Comparison of ENCODE assay signal across 8 mouse cellular contexts in the genomic region with DNA sequence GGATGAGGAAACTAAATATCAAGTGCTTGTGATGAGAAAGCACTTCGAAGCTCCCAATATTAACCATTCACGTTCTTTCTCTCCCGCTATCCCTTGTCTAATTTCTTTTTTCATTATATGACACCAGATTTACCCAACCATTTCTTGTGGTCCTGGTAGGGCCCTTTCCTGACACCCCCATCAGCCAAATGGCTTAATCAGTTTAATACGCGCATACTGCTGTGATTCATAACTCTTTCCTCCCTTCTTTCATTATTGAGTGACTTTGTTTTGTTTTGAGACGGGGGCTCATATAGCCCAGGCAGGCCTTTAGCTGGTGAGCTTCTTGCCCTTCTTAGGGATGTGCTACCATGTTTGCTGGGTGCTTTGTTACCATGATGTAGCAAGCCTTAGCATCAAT. TPM values are rescaled to one million over a fixed set of nuclear protein-coding genes. Genes with fewer than 3 reads are reported as not detected.
DNase-seq lines count a peak whose midpoint lies in the region; ATAC-seq and TF ChIP-seq lines count a peak whose summit lies in the region.

No protein-coding gene starts in this region.

- H3K79me2 ChIP-seq in heart, adult 2 months (replicated peaks; ENCODE audit: control insufficient read depth, insufficient read depth, low read length) = no peaks in the 10 kb centered on the region

- H3K36me3 ChIP-seq in heart, adult 2 months (ENCODE audit: control insufficient read depth, insufficient read depth, low read length) = peaks cover 16% of the 10 kb centered on the region
- peaks cover 28% of the 10 kb centered on the region for H3K36me3 ChIP-seq in E14TG2a.4 (ENCODE audit: insufficient read depth, low read length)
- H3K36me3 ChIP-seq in forebrain, postnatal 0 days (ENCODE audit: insufficient read depth) = peaks cover 16% of the 10 kb centered on the region
- peaks cover 2% of the 10 kb centered on the region for H3K36me3 ChIP-seq in liver, embryonic 16.5 days (ENCODE audit: control insufficient read depth, insufficient read depth)

- no peak for TF ChIP-seq CTCF in heart, adult 2 months (IDR thresholded peaks at IDR 0.05)
- no peak for TF ChIP-seq CTCF in E14TG2a.4 (conservative IDR thresholded peaks at IDR 0.05; ENCODE audit: low read length)
- no peak for TF ChIP-seq CTCF in forebrain, postnatal 0 days (IDR thresholded peaks at IDR 0.05; ENCODE audit: low read depth)

- DNase-seq in heart, adult 2 months = no peak
- no peak for DNase-seq in heart, adult 8-10 months (ENCODE audit: low spot score)
- DNase-seq in forebrain, postnatal 0 days = no peak
- DNase-seq in urinary bladder, postnatal 36 days (ENCODE audit: low spot score in 2 of 2) = no peak
- DNase-seq in urinary bladder, adult 2 months (ENCODE audit: low spot score) = no peak

- H3K9me3 ChIP-seq in E14TG2a.4 (ENCODE audit: low read length) = no peaks in the 10 kb centered on the region
- H3K9me3 ChIP-seq in forebrain, postnatal 0 days (ENCODE audit: low read length) = no peaks in the 10 kb centered on the region
- no peaks in the 10 kb centered on the region for H3K9me3 ChIP-seq in liver, embryonic 16.5 days (replicated peaks; ENCODE audit: control insufficient read depth, low read length)

- peak overlapping the region; percentile 74 for H3K4me2 ChIP-seq in forebrain, postnatal 0 days (ENCODE audit: low read depth)
- peak overlapping the region; percentile 89 for H3K4me2 ChIP-seq in liver, embryonic 16.5 days (ENCODE audit: low read depth, low read length)

- H3K4me1 ChIP-seq in heart, adult 2 months (ENCODE audit: control insufficient read depth, insufficient read depth, low read length) = peaks cover 1% of the 10 kb centered on the region; the same call in 1 of the 2 replicates
- peaks cover 15% of the 10 kb centered on the region for H3K4me1 ChIP-seq in E14TG2a.4 (replicated peaks; ENCODE audit: low read depth, low read length)
- H3K4me1 ChIP-seq in forebrain, postnatal 0 days (ENCODE audit: insufficient read depth) = 0 out of 2 replicates have a peak, but pooled peaks cover 9% of the 10 kb centered on the region
- peaks cover 15% of the 10 kb centered on the region for H3K4me1 ChIP-seq in liver, embryonic 16.5 days (ENCODE audit: control insufficient read depth, low read depth, low read length)

- ATAC-seq in forebrain, postnatal 0 days = no peak
- ATAC-seq in liver, embryonic 16.5 days (ENCODE audit: low read depth) = no peak
- ATAC-seq in frontal cortex, adult (ENCODE audit: low TSS enrichment) = no peak

- WGBS in heart, adult 2 months = 31% methylated on average over 6 of the region's 6 CpGs
- 32% methylated on average over 6 of the region's 6 CpGs for WGBS in forebrain, postnatal 0 days
- WGBS in liver, embryonic 16.5 days (ENCODE audit: insufficient replicate concordance) = 33% methylated on average over 6 of the region's 6 CpGs

- TF ChIP-seq EP300 in heart, adult 2 months (IDR thresholded peaks at IDR 0.05; ENCODE audit: insufficient read depth, low read depth, low read length) = no peak

- H3K27me3 ChIP-seq in heart, adult 2 months (ENCODE audit: control insufficient read depth, insufficient read depth, low read length) = no peaks in the 10 kb centered on the region
- H3K27me3 ChIP-seq in E14TG2a.4 (ENCODE audit: insufficient read depth, low read length) = peaks cover 5% of the 10 kb centered on the region
- no peaks in the 10 kb centered on the region for H3K27me3 ChIP-seq in forebrain, postnatal 0 days (ENCODE audit: insufficient read depth, low read length)
- H3K27me3 ChIP-seq in liver, embryonic 16.5 days (ENCODE audit: control insufficient read depth, insufficient read depth, low read depth, low read length) = no peaks in the 10 kb centered on the region

- H3K4me3 ChIP-seq in heart, adult 2 months = peak overlapping the region; percentile 76
- peak overlapping the region; percentile 84 for H3K4me3 ChIP-seq in E14TG2a.4 (replicated peaks; ENCODE audit: low read length)
- H3K4me3 ChIP-seq in forebrain, postnatal 0 days (ENCODE audit: low read depth, low read length) = peak overlapping the region; percentile 87
- peak overlapping the region; percentile 98 for H3K4me3 ChIP-seq in liver, embryonic 16.5 days (ENCODE audit: low read depth, low read length)

- H3K9ac ChIP-seq in heart, adult 2 months (ENCODE audit: low read depth, low read length) = peak overlapping the region; percentile 88; the same call in 1 of the 2 replicates
- H3K9ac ChIP-seq in forebrain, postnatal 0 days = peak overlapping the region; percentile 97
- H3K9ac ChIP-seq in liver, embryonic 16.5 days (ENCODE audit: low read depth, low read length) = peak overlapping the region; percentile 99

- intact Hi-C loops in heart, adult 2 months (cut with DNase I) = loop anchor here (1.0 kb wide), 1 partner anchor 10 kb away; the partner anchor contains the start of gene Cdk8

- TF ChIP-seq POLR2A in heart, adult 2 months (IDR thresholded peaks at IDR 0.05; ENCODE audit: insufficient read depth, low read depth, low read length) = no peak

- peak overlapping the region; percentile 99 for H3K27ac ChIP-seq in heart, adult 2 months
- H3K27ac ChIP-seq in forebrain, postnatal 0 days (ENCODE audit: low read depth, low read length) = peak overlapping the region; percentile 98
- peak overlapping the region; percentile 100 for H3K27ac ChIP-seq in liver, embryonic 16.5 days (ENCODE audit: low read length)

RNA-seq across cellular contexts. Expression of gene Rnf6, which starts 0.4 kb away (rescaled TPM):
- 10 to 100 TPM; 40.6 to 43.1 TPM for total RNA-seq in heart, adult 2 months (2021)
- 15.6 and 24.8 TPM in 2 replicates for polyA plus RNA-seq in heart, adult 2 months (2012; rRNA removed)
- 10 to 100 TPM; 35.4 to 43.8 (median 40.9) TPM for total RNA-seq in heart, adult 8-10 months (2022)
- 13.7 and 16.5 TPM in 2 replicates for total RNA-seq in forebrain, postnatal 0 days (2014; rRNA removed)
- 16.6 and 22.1 TPM in 2 replicates for polyA plus RNA-seq in forebrain, postnatal 0 days (2015; fragmentation: Nextera tagmentation; extraction: Ambion mirVana)
- polyA plus RNA-seq in liver, embryonic 16.5 days (2015; fragmentation: Nextera tagmentation; extraction: Ambion mirVana) = 28.0 and 30.9 TPM in 2 replicates
- 45.6 and 50.1 TPM in 2 replicates for polyA plus RNA-seq in urinary bladder, adult 2 months (2012; rRNA removed)

RNA-seq across cellular contexts. Expression of gene Cdk8, which starts 9.3 kb away (rescaled TPM):
- 10 to 100 TPM; 15.5 to 15.6 TPM for total RNA-seq in heart, adult 2 months (2021)
- polyA plus RNA-seq in heart, adult 2 months (2012; rRNA removed) = 15.0 and 18.8 TPM in 2 replicates
- 10 to 100 TPM; 13.7 to 18.6 (median 16.9) TPM for total RNA-seq in heart, adult 8-10 months (2022)
- total RNA-seq in forebrain, postnatal 0 days (2014; rRNA removed) = 44.6 and 48.8 TPM in 2 replicates
- polyA plus RNA-seq in forebrain, postnatal 0 days (2015; fragmentation: Nextera tagmentation; extraction: Ambion mirVana) = 9.7 and 13.1 TPM in 2 replicates
- polyA plus RNA-seq in liver, embryonic 16.5 days (2015; fragmentation: Nextera tagmentation; extraction: Ambion mirVana) = 11.5 and 11.8 TPM in 2 replicates
- 66.2 and 67.9 TPM in 2 replicates for polyA plus RNA-seq in urinary bladder, adult 2 months (2012; rRNA removed)

RNA-seq across cellular contexts. Expression of gene 1700001J03Rik, which starts 36.6 kb away (rescaled TPM):
- total RNA-seq in heart, adult 2 months (2021) = under 1 TPM in 1 of 2 experiments, not detected in 1; 0.55 TPM
- polyA plus RNA-seq in heart, adult 2 months (2012; rRNA removed) = 0.68 and 0.88 TPM in 2 replicates
- total RNA-seq in heart, adult 8-10 months (2022) = under 1 TPM in 3 of 4 experiments, not detected in 1; 0.63 to 0.85 (median 0.63) TPM
- not detected in 2 replicates for total RNA-seq in forebrain, postnatal 0 days (2014; rRNA removed)
- polyA plus RNA-seq in forebrain, postnatal 0 days (2015; fragmentation: Nextera tagmentation; extraction: Ambion mirVana) = not detected in 2 replicates
- not detected in 2 replicates for polyA plus RNA-seq in liver, embryonic 16.5 days (2015; fragmentation: Nextera tagmentation; extraction: Ambion mirVana)
- polyA plus RNA-seq in urinary bladder, adult 2 months (2012; rRNA removed) = 0.81 and 1.3 TPM in 2 replicates

RNA-seq across cellular contexts. Expression of gene Gm6309, which starts 51.2 kb away (rescaled TPM):
- total RNA-seq in heart, adult 2 months (2021) = not detected
- polyA plus RNA-seq in heart, adult 2 months (2012; rRNA removed) = not detected in 2 replicates
- not detected for total RNA-seq in heart, adult 8-10 months (2022)
- total RNA-seq in forebrain, postnatal 0 days (2014; rRNA removed) = not detected in 2 replicates
- not detected in 2 replicates for polyA plus RNA-seq in forebrain, postnatal 0 days (2015; fragmentation: Nextera tagmentation; extraction: Ambion mirVana)
- polyA plus RNA-seq in liver, embryonic 16.5 days (2015; fragmentation: Nextera tagmentation; extraction: Ambion mirVana) = not detected in 2 replicates
- not detected in 2 replicates for polyA plus RNA-seq in urinary bladder, adult 2 months (2012; rRNA removed)
